Mouse (Mus musculus): ENCODE measurements around the gene Pinlyp.
A peak's percentile ranks its signal among the peaks of the same experiment; 100 is the strongest.
"Not testable (repeated sequence)": the region's sequence is repeated elsewhere in the genome, so short reads cannot be mapped to it uniquely, and the experiment has no call there.

Pinlyp gene

GRCm38 (mm10) chr7:24522805-24523204 is 23.1 kb downstream of the Pinlyp start:
- DNase-seq: no peak

- not testable (repeated sequence) for DNase-seq
Observed at GRCm38 (mm10) chr7:24520054-24520453, 25.9 kb downstream of the Pinlyp start.

- DNase-seq: no peak
Observed at GRCm38 (mm10) chr7:24519130-24519529, 26.8 kb downstream of the Pinlyp start.

GRCm38 (mm10) chr7:24517654-24518053 is 28.3 kb downstream of the Pinlyp start:
- DNase-seq: peak in 1 of 2 experiments; percentile 42

- no peak for DNase-seq
Observed at GRCm38 (mm10) chr7:24517077-24517476, 28.8 kb downstream of the Pinlyp start.

GRCm38 (mm10) chr7:24516319-24516718 is 29.6 kb downstream of the Pinlyp start:
- peak; percentile 58 to 76 for DNase-seq

- DNase-seq: no peak
Observed at GRCm38 (mm10) chr7:24512355-24512754, 33.6 kb downstream of the Pinlyp start, which contains the start of gene AC161166.1. Gene AC161166.1, minus strand, starts transcription at chr7:24512455.

- no peak for DNase-seq
Observed at GRCm38 (mm10) chr7:24507726-24508114, 38.2 kb downstream of the Pinlyp start.

GRCm38 (mm10) chr7:24506838-24507725 is 38.8 kb downstream of the Pinlyp start, which contains the start of gene Zfp428:
Gene Zfp428, plus strand, starts transcription at chr7:24507006.
- peak; percentile 93 to 97 for DNase-seq

GRCm38 (mm10) chr7:24506476-24506837 is 39.5 kb downstream of the Pinlyp start:
- peak in 1 of 2 experiments; percentile 83 for DNase-seq

- peak; percentile 51 to 68 for DNase-seq
Observed at GRCm38 (mm10) chr7:24506065-24506459, 39.9 kb downstream of the Pinlyp start.

GRCm38 (mm10) chr7:24505447-24506064 is 40.4 kb downstream of the Pinlyp start:
- peak in 1 of 2 experiments; percentile 35 for DNase-seq

- DNase-seq: no peak
Observed at GRCm38 (mm10) chr7:24504868-24505267, 41.0 kb downstream of the Pinlyp start.

GRCm38 (mm10) chr7:24504004-24504403 is 41.9 kb downstream of the Pinlyp start:
- DNase-seq: peak in 1 of 2 experiments; percentile 51

- DNase-seq: peak; percentile 56 to 74
Observed at GRCm38 (mm10) chr7:24501492-24501891, 44.4 kb downstream of the Pinlyp start.

GRCm38 (mm10) chr7:24500929-24501328 is 45.0 kb downstream of the Pinlyp start:
- peak; percentile 47 to 74 for DNase-seq

GRCm38 (mm10) chr7:24499856-24500577 is 45.9 kb downstream of the Pinlyp start:
- DNase-seq: peak in 1 of 2 experiments; percentile 41
